Mouse (Mus musculus): Measurements from ENCODE around the gene Rpl4. TPM values are rescaled to one million over a fixed set of nuclear protein-coding genes. Genes with fewer than 3 reads are reported as not detected.

Gene Rpl4
- 2,248 TPM for total RNA-seq (2023)

DNA sequence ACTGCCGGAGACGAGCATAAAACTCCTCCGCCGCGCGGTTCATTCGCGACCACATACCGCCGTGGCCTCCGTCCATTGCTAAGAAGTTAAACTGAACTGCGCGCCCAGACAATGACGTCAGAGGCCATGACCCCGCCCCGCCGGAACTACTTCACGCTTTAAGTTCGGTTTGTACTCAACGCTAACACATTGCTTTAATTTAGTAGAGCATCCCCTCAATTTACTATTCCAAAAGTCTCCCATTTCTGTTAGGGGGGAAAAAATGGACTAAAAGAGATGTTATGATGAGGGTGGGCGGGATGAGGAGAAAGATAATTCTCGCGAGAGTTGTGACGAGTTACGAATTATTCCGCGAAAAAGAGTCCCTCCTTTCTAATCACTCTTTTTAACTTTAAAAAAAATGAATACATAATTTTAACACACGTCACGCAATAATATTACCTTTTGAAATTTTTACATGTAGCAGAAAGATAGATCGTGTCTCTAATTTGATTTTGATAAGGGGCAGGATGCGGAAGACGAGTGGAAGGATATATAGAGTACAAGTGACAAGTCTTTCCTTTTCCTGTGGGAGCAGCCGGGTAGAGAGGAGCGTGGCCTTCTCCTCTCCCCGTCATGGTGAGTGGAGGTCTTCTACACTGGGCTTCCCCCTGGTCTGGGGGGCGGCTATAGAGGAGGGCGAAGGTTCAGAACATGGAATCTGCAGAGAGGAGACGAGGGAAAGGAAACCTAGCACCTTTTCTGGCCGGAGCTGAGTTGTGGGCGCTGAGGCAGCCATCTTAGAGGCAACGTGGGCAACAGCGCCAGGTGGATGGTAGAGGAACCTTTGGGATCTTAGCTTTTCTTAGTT lies at the start of gene Rpl4, which contains the start of gene Zwilch:
Gene Rpl4, plus strand, starts transcription at position 560 of the 850 bp plus-strand sequence.
Gene Zwilch, minus strand, starts transcription at position 289 of the 850 bp plus-strand sequence.

DNA sequence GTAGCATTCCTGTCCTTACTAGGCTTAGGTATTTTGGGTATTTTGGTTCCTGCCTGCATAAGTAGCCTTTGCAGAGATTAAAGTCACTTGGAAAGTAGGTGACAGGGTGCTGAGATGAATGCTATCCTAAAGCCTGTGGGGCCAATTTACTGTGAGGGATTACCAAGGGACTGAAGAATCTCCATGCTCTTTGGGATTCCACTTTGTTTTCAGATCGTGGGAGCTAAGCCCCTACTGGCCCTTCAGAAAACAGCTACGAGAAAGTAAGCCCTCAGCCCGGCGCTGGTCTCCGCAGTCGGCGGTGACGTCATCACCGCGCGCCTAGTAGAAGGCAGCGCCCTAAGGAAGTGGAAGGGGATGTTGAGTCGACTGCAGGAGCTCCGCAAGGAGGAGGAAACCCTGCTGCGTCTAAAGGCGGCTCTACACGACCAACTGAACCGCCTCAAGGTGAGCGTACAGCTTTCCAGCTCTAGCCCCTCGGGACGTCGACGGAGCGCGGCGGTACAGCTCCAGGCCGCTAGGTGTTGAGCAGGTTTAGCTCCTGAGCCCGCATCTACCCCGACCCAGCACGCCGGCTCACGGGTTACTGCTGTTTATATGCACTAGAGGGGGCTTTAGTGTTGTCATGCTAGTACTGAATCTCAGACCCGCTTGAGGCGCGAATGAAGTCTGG lies 5.9 kb downstream of the Rpl4 start, which contains the start of gene Snapc5:
Gene Snapc5, plus strand, starts transcription at position 301 of the 673 bp plus-strand sequence.

Other genes starting within 250 kb of the Rpl4 start
- 0.44 TPM for gene Smad6, start 151.3 kb upstream of the Rpl4 start, total RNA-seq (2023)
- gene Lctl, start 56.2 kb upstream of the Rpl4 start, total RNA-seq (2023), result not detected
- 3.4 TPM for gene Zwilch, start 271 bp upstream of the Rpl4 start, total RNA-seq (2023)
- gene Snapc5, start 5.9 kb downstream of the Rpl4 start, total RNA-seq (2023), result 19.4 TPM
- 0.94 TPM for gene Uchl4, start 61.8 kb downstream of the Rpl4 start, total RNA-seq (2023)
- 54.1 TPM for gene Map2k1, start 80.3 kb downstream of the Rpl4 start, total RNA-seq (2023)
- 16.9 TPM for gene Tipin, start 108.2 kb downstream of the Rpl4 start, total RNA-seq (2023)
- 17.9 TPM for gene Dis3l, start 167.9 kb downstream of the Rpl4 start, total RNA-seq (2023)
- not detected for gene Megf11, start 212.3 kb downstream of the Rpl4 start, total RNA-seq (2023)